Mouse (Mus musculus) thymus, adult 2 months (tissue): ENCODE measurements at regions not wholly inside any gene's neighbourhood (a gene's known extent, or its start where the extent isn't known, plus 50 kb on each side); places are given as distances from the start of the nearest gene placed in this dataset.

Source experiments
- CTCF ChIP-seq: fragments of 200-500 bp; IDR thresholded peaks from 2 replicates; pipeline ENCODE4 v1.5.1; 2012; ENCODE audit warnings: mild to moderate bottlenecking, control low read depth, low read length, moderate library complexity, borderline replicate concordance; ENCODE audit not compliant: control insufficient read depth, poor library complexity, insufficient read depth; ENCODE audit errors: extremely low read depth
- POLR2A ChIP-seq: fragments of 200-500 bp; IDR thresholded peaks from 2 replicates; pipeline ENCODE4 v1.6.1; 2012; ENCODE audit warnings: mild to moderate bottlenecking, low read length, control low read depth, moderate library complexity; ENCODE audit not compliant: control insufficient read depth, poor library complexity, insufficient read depth; ENCODE audit errors: extremely low read depth

GRCm38 (mm10) chr16:30147296-30147695 is 83.1 kb downstream of the Hes1 start:
- no peak for TF ChIP-seq POLR2A
- no peak for TF ChIP-seq CTCF
